Mouse (Mus musculus) ES-Bruce4 (cell line): ENCODE measurements around the gene Srpk1. TPM values are rescaled to one million over a fixed set of nuclear protein-coding genes. Genes with fewer than 3 reads are reported as not detected.

Experiments
- H3K27ac ChIP-seq: 2 replicates; pipeline ENCODE4 v1.5.1; 2012; ENCODE audit warnings: low read length, inconsistent platforms; ENCODE audit not compliant: insufficient read depth
- H3K27me3 ChIP-seq: 2 replicates; pipeline ENCODE4 v1.6.1; 2012; ENCODE audit warnings: mild to moderate bottlenecking, low read length, inconsistent platforms; ENCODE audit not compliant: control insufficient read depth, poor library complexity, insufficient read depth, severe bottlenecking
- H3K36me3 ChIP-seq: 2 replicates; pipeline ENCODE4 v1.6.1; 2012; ENCODE audit warnings: inconsistent platforms, mild to moderate bottlenecking, low read length, moderate library complexity; ENCODE audit not compliant: control insufficient read depth, poor library complexity, insufficient read depth, severe bottlenecking
- H3K4me1 ChIP-seq: one replicate; pipeline ENCODE4 v1.8.1; 2011; ENCODE audit warnings: low read length; ENCODE audit not compliant: control insufficient read depth, insufficient read depth
- H3K4me3 ChIP-seq: 2 replicates; pipeline ENCODE4 v1.5.1; 2011; ENCODE audit warnings: low read depth, mild to moderate bottlenecking, low read length
- H3K9ac ChIP-seq: 2 replicates; pipeline ENCODE4 v1.6.1; 2012; ENCODE audit warnings: low read depth, mild to moderate bottlenecking, inconsistent platforms; ENCODE audit not compliant: poor library complexity, severe bottlenecking
- H3K9me3 ChIP-seq: replicated peaks from 2 replicates; pipeline ENCODE4 v1.6.1; 2012; ENCODE audit warnings: mild to moderate bottlenecking, low read length, inconsistent platforms; ENCODE audit not compliant: control insufficient read depth, poor library complexity, insufficient read depth, severe bottlenecking
- CTCF ChIP-seq: IDR thresholded peaks from one replicate; pipeline ENCODE4 v1.8.1; 2011; ENCODE audit warnings: low read depth, low read length
- EP300 ChIP-seq: IDR thresholded peaks from 2 replicates; pipeline ENCODE4 v1.6.1; 2011; ENCODE audit warnings: low read depth, low read length; ENCODE audit not compliant: insufficient read depth
- POLR2A ChIP-seq: IDR thresholded peaks from one replicate; pipeline ENCODE4 v1.8.1; 2011; ENCODE audit warnings: low read length; ENCODE audit not compliant: insufficient read depth
- polyA plus RNA-seq: library from polyadenylated mRNA; stranded (reverse); fragments of >200 nt; gene quantifications from 2 replicates; pipeline ENCODE4 v1.2.4, GENCODE M21; 2011; ENCODE audit warnings: low read depth; ENCODE audit not compliant: missing spikeins, insufficient read depth, insufficient read length

The Srpk1 gene
- polyA plus RNA-seq, 1 experiment: 244 TPM

- H3K4me1 ChIP-seq: peaks cover 3% of the 10 kb centered on the region
- no peaks in the 10 kb centered on the region for H3K27me3 ChIP-seq
- no peak overlapping the region for H3K4me3 ChIP-seq
- H3K27ac ChIP-seq: no peak overlapping the region
- H3K9me3 ChIP-seq: no peaks in the 10 kb centered on the region
- H3K9ac ChIP-seq: no peak overlapping the region
- TF ChIP-seq POLR2A (no peak), CTCF (no peak), EP300 (no peak)
- no peaks in the 10 kb centered on the region for H3K36me3 ChIP-seq
These were observed 75.6 kb downstream of the Srpk1 start for GRCm38 (mm10) chr17:28546925-28547324.

- peak; percentile 87 for TF ChIP-seq CTCF
- no peak for TF ChIP-seq POLR2A
- no peak for TF ChIP-seq EP300
- H3K4me1 ChIP-seq: no peaks in the 10 kb centered on the region
- H3K4me3 ChIP-seq: no peak overlapping the region
- H3K27ac ChIP-seq: no peak overlapping the region
- H3K9ac ChIP-seq: no peak overlapping the region
- H3K9me3 ChIP-seq: no peaks in the 10 kb centered on the region
- H3K36me3 ChIP-seq: no peaks in the 10 kb centered on the region
- no peaks in the 10 kb centered on the region for H3K27me3 ChIP-seq
These were observed 84.6 kb downstream of the Srpk1 start for GRCm38 (mm10) chr17:28537881-28538280.

Other genes with a start within 250 kb of the Srpk1 start
- 60.2 and 67.1 TPM in 2 replicates for gene Fkbp5, start 105.2 kb downstream of the Srpk1 start, polyA plus RNA-seq
- gene Armc12, start 91.9 kb downstream of the Srpk1 start, polyA plus RNA-seq: not detected in 2 replicates
- not detected in 2 replicates for gene Clpsl2, start 73.3 kb downstream of the Srpk1 start, polyA plus RNA-seq
- gene Clps, start 61.9 kb downstream of the Srpk1 start, polyA plus RNA-seq: not detected in 2 replicates
- gene Lhfpl5, start 47.1 kb downstream of the Srpk1 start, polyA plus RNA-seq: not detected in 2 replicates
- gene Slc26a8, start 67.5 kb upstream of the Srpk1 start, polyA plus RNA-seq: 1.2 and 2.3 TPM in 2 replicates
- gene Mapk14, start 68.6 kb upstream of the Srpk1 start, polyA plus RNA-seq: 70.3 and 78.5 TPM in 2 replicates
- 8.5 and 8.8 TPM in 2 replicates for gene AC170998.1, start 103.4 kb upstream of the Srpk1 start, polyA plus RNA-seq
- 49.0 and 50.7 TPM in 2 replicates for gene Mapk13, start 146.6 kb upstream of the Srpk1 start, polyA plus RNA-seq
- gene Brpf3, start 178.4 kb upstream of the Srpk1 start, polyA plus RNA-seq: 89.8 and 92.9 TPM in 2 replicates
- gene Pnpla1, start 235.7 kb upstream of the Srpk1 start, polyA plus RNA-seq: 0.15 TPM in 1 of 2 replicates, not detected in the other